Mouse (Mus musculus) C2C12 (cell line): ENCODE results near the gene Smad5. TPM values are rescaled to one million over a fixed set of nuclear protein-coding genes. Genes with fewer than 3 reads are reported as not detected.

Source experiments
- H3K27me3 ChIP-seq: one replicate; pipeline ENCODE4 v1.6.1; 2011; ENCODE audit not compliant: control insufficient read depth, insufficient read depth, insufficient read length
- H3K36me3 ChIP-seq: one replicate; pipeline ENCODE4 v1.6.1; 2011; ENCODE audit not compliant: control insufficient read depth, insufficient read depth
- H3K4me3 ChIP-seq: one replicate; pipeline ENCODE4 v1.5.1; 2011; ENCODE audit warnings: mild to moderate bottlenecking, control low read depth; ENCODE audit not compliant: poor library complexity, insufficient read depth, severe bottlenecking
- H3K79me2 ChIP-seq: one replicate; pipeline ENCODE4 v1.6.1; 2011; ENCODE audit not compliant: control insufficient read depth, insufficient read depth
- H3K79me3 ChIP-seq: one replicate; pipeline ENCODE4 v1.6.1; 2011; ENCODE audit warnings: low read depth, control low read depth
- H3ac ChIP-seq: one replicate; pipeline ENCODE3; 2011; ENCODE audit warnings: low read depth; ENCODE audit not compliant: control insufficient read depth, insufficient read length
- CEBPB ChIP-seq: IDR thresholded peaks from one replicate; pipeline ENCODE4 v1.6.1; 2011; ENCODE audit warnings: low read depth, mild to moderate bottlenecking, control low read depth, moderate library complexity
- CTCF ChIP-seq: IDR thresholded peaks from one replicate; pipeline ENCODE4 v1.5.1; 2011; ENCODE audit not compliant: control insufficient read depth, insufficient read depth, insufficient read length
- FOSL1 ChIP-seq: IDR thresholded peaks from one replicate; pipeline ENCODE4 v1.8.0; 2011; ENCODE audit warnings: mild to moderate bottlenecking, low read length; ENCODE audit not compliant: poor library complexity, insufficient read depth, severe bottlenecking
- MAX ChIP-seq: IDR thresholded peaks from one replicate; pipeline ENCODE4 v1.6.1; 2011; ENCODE audit warnings: mild to moderate bottlenecking, control low read depth
- MYOD1 ChIP-seq: IDR thresholded peaks from one replicate; pipeline ENCODE4 v1.6.1; 2011; ENCODE audit warnings: low read depth; ENCODE audit not compliant: control insufficient read depth, insufficient read length
- MYOG ChIP-seq: IDR thresholded peaks from one replicate; pipeline ENCODE4 v1.6.1; 2011; ENCODE audit not compliant: control insufficient read depth, insufficient read length; ENCODE audit errors: extremely low read depth
- USF1 ChIP-seq: IDR thresholded peaks from one replicate; pipeline ENCODE4 v1.6.1; 2011; ENCODE audit warnings: low read depth, mild to moderate bottlenecking, control low read depth, moderate library complexity
- long read RNA-seq, 2 experiments: library from polyadenylated mRNA; unstranded; transcript quantifications; one replicate each; pipeline ENCODE4 v2.0.0; 2019 to 2020
- polyA plus RNA-seq: library from polyadenylated mRNA; unstranded; fragments of >200 nt; fragmentation: generic; extraction: Trizol; gene quantifications from one replicate; pipeline ENCODE4 v1.2.1, GENCODE M21; 2012; ENCODE audit warnings: missing spikeins

Smad5 gene
- 12.4 TPM for polyA plus RNA-seq
- long read RNA-seq, experiment 1, full-length matches to known transcripts: 6 of 17 reads
- long read RNA-seq, experiment 1, partial matches to known transcripts: 2 of 17 reads
- long read RNA-seq, experiment 1, other reads (novel, unspliced or antisense): 9 of 17 reads
- long read RNA-seq, experiment 2, full-length matches to known transcripts: 34 of 59 reads
- long read RNA-seq, experiment 2, partial matches to known transcripts: 19 of 59 reads
- long read RNA-seq, experiment 2, other reads (novel, unspliced or antisense): 6 of 59 reads

- Histone ChIP-seq H3K79me3 (peaks cover 43% of the 10 kb centered on the region), H3K27me3 (no peaks in the 10 kb centered on the region), H3K4me3 (peak within 1 kb of the TSS; percentile 71), H3K36me3 (peaks cover 15% of the 10 kb centered on the region), H3ac (peak within 1 kb of the TSS; percentile 98), H3K79me2 (peaks cover 44% of the 10 kb centered on the region)
- TF ChIP-seq CEBPB: no peak
- no peak for TF ChIP-seq USF1
- no peak for TF ChIP-seq FOSL1
- no peak for TF ChIP-seq MYOD1
- TF ChIP-seq CTCF: no peak
Observed at GRCm38 (mm10) chr13:56702469-56703221, at the start of gene Smad5. Smad5 (plus strand) TSS chr13:56703010.

- no peaks in the 10 kb centered on the region for H3K79me2 ChIP-seq
- no peak for TF ChIP-seq CTCF
- no peak for TF ChIP-seq CEBPB
- no peak for TF ChIP-seq MAX
- no peak for TF ChIP-seq MYOD1
- TF ChIP-seq MYOG: no peak
- no peak for TF ChIP-seq FOSL1
- TF ChIP-seq USF1: no peak
Observed at GRCm38 (mm10) chr13:56654176-56654575, 48.6 kb upstream of the Smad5 start.

GRCm38 (mm10) chr13:56657946-56658512 lies 44.8 kb upstream of the Smad5 start:
- TF ChIP-seq CEBPB: no peak
- TF ChIP-seq MAX: no peak
- peak; percentile 31 for TF ChIP-seq CTCF
- no peak for TF ChIP-seq MYOG
- TF ChIP-seq MYOD1: no peak
- TF ChIP-seq FOSL1: no peak
- no peak for TF ChIP-seq USF1
- no peak overlapping the region for H3K4me3 ChIP-seq
- H3K36me3 ChIP-seq: no peaks in the 10 kb centered on the region
- H3K79me2 ChIP-seq: no peaks in the 10 kb centered on the region
- no peak overlapping the region for H3ac ChIP-seq
- no peaks in the 10 kb centered on the region for H3K27me3 ChIP-seq
- H3K79me3 ChIP-seq: no peaks in the 10 kb centered on the region

More at GRCm38 (mm10) chr13:56654176-56654575, 48.6 kb upstream of the Smad5 start:
- H3K27me3 ChIP-seq: no peaks in the 10 kb centered on the region
- H3ac ChIP-seq: no peak overlapping the region
- H3K79me3 ChIP-seq: no peaks in the 10 kb centered on the region
- H3K4me3 ChIP-seq: no peak overlapping the region
- no peaks in the 10 kb centered on the region for H3K36me3 ChIP-seq

GRCm38 (mm10) chr13:56658931-56659330 lies 43.9 kb upstream of the Smad5 start:
- no peaks in the 10 kb centered on the region for H3K79me2 ChIP-seq
- H3K4me3 ChIP-seq: no peak overlapping the region
- no peaks in the 10 kb centered on the region for H3K27me3 ChIP-seq
- no peak overlapping the region for H3ac ChIP-seq
- no peak for TF ChIP-seq USF1
- TF ChIP-seq MYOG: no peak
- no peak for TF ChIP-seq MYOD1
- no peak for TF ChIP-seq FOSL1
- no peak for TF ChIP-seq CTCF
- TF ChIP-seq CEBPB: no peak
- no peak for TF ChIP-seq MAX
- H3K36me3 ChIP-seq: no peaks in the 10 kb centered on the region
- no peaks in the 10 kb centered on the region for H3K79me3 ChIP-seq

GRCm38 (mm10) chr13:56661914-56662621 lies 40.7 kb upstream of the Smad5 start:
- TF ChIP-seq FOSL1: no peak
- TF ChIP-seq MYOG: no peak
- TF ChIP-seq CTCF: no peak
- no peak for TF ChIP-seq CEBPB
- no peak for TF ChIP-seq MYOD1
- no peak for TF ChIP-seq MAX
- TF ChIP-seq USF1: no peak

More at GRCm38 (mm10) chr13:56661914-56662621, 40.7 kb upstream of the Smad5 start:
- no peaks in the 10 kb centered on the region for H3K79me2 ChIP-seq
- no peak overlapping the region for H3ac ChIP-seq
- no peaks in the 10 kb centered on the region for H3K36me3 ChIP-seq
- no peaks in the 10 kb centered on the region for H3K79me3 ChIP-seq
- no peak overlapping the region for H3K4me3 ChIP-seq
- no peaks in the 10 kb centered on the region for H3K27me3 ChIP-seq
